Comparison of ENCODE assay signal across 10 mouse cellular contexts in genomic region chr2:112774762-112775161, GRCm38 (mm10).
A peak's percentile ranks its signal among the peaks of the same experiment; 100 is the strongest.
DNase-seq lines count a peak whose midpoint lies in the region; ATAC-seq and TF ChIP-seq lines count a peak whose summit lies in the region.
"Had no signal": no experiment of that assay in that cellular context is flagged by ENCODE, and none has a peak within 500 bp of the region (broad histone marks: within the 10 kb centered on the region; RNA-seq: fewer than 3 reads in every experiment).

No protein-coding gene starts in this region.

- no peak overlapping the region for H3K4me2 ChIP-seq in intestine, postnatal 0 days (replicated peaks; ENCODE audit: low read depth)
- no peak overlapping the region for H3K4me2 ChIP-seq in intestine, embryonic 15.5 days (replicated peaks)
- H3K4me2 ChIP-seq: embryonic facial prominence, embryonic 13.5 days; stomach, embryonic 15.5 days had no signal

- no peak for ATAC-seq in intestine, postnatal 0 days
- no peak for ATAC-seq in intestine, embryonic 15.5 days

- H3K4me1 ChIP-seq in intestine, postnatal 0 days (replicated peaks; ENCODE audit: control insufficient read depth, insufficient read depth, low read length), result no peaks in the 10 kb centered on the region
- no peaks in the 10 kb centered on the region for H3K4me1 ChIP-seq in intestine, embryonic 15.5 days (replicated peaks)
- H3K4me1 ChIP-seq in embryonic facial prominence, embryonic 10.5 days, result no peaks in the 10 kb centered on the region
- H3K4me1 ChIP-seq in testis, adult 2 months (ENCODE audit: control insufficient read depth, insufficient read depth, low read length), result no peaks in the 10 kb centered on the region
- H3K4me1 ChIP-seq: embryonic facial prominence, embryonic 13.5 days; stomach, embryonic 15.5 days had no signal

- no peak overlapping the region for H3K27ac ChIP-seq in intestine, postnatal 0 days (ENCODE audit: low read depth, low read length)
- H3K27ac ChIP-seq in intestine, embryonic 15.5 days, result no peak overlapping the region
- H3K27ac ChIP-seq in embryonic facial prominence, embryonic 10.5 days (replicated peaks), result no peak overlapping the region
- H3K27ac ChIP-seq in testis, adult 2 months (ENCODE audit: control insufficient read depth, insufficient read depth, low read depth, low read length), result no peak overlapping the region
- H3K27ac ChIP-seq: embryonic facial prominence, embryonic 13.5 days; stomach, embryonic 15.5 days had no signal

- TF ChIP-seq POLR2A in testis, adult 2 months (IDR thresholded peaks at IDR 0.05; ENCODE audit: control insufficient read depth, low read depth, low read length), result no peak

- WGBS in intestine, postnatal 0 days, result 19% methylated on average over 6 of the region's 6 CpGs
- WGBS in intestine, embryonic 15.5 days, result 27% methylated on average over 6 of the region's 6 CpGs
- 26% methylated on average over 6 of the region's 6 CpGs for WGBS in embryonic facial prominence, embryonic 10.5 days

- H3K36me3 ChIP-seq in intestine, postnatal 0 days (ENCODE audit: control insufficient read depth, insufficient read depth), result no peaks in the 10 kb centered on the region
- H3K36me3 ChIP-seq in intestine, embryonic 15.5 days, result no peaks in the 10 kb centered on the region
- H3K36me3 ChIP-seq in embryonic facial prominence, embryonic 10.5 days (replicated peaks), result no peaks in the 10 kb centered on the region
- no peaks in the 10 kb centered on the region for H3K36me3 ChIP-seq in testis, adult 2 months (ENCODE audit: control insufficient read depth, insufficient read depth, low read length)
- H3K36me3 ChIP-seq: embryonic facial prominence, embryonic 13.5 days; stomach, embryonic 15.5 days had no signal

- H3K9ac ChIP-seq in intestine, postnatal 0 days (ENCODE audit: low read depth, low read length), result no peak overlapping the region
- H3K9ac ChIP-seq in intestine, embryonic 15.5 days, result no peak overlapping the region
- H3K9ac ChIP-seq: embryonic facial prominence, embryonic 13.5 days; stomach, embryonic 15.5 days had no signal

- peak; percentile 66 for DNase-seq in adrenal gland, postnatal 25 days
- DNase-seq in embryonic facial prominence, embryonic 10.5 days (ENCODE audit: low spot score), result peak; percentile 85
- peak; percentile 53 to 77 for DNase-seq in heart, postnatal 10 days
- peak; percentile 47 to 55 for DNase-seq in left cerebral cortex, adult 8-10 months (ENCODE audit: low spot score in 2 of 2)
- peak; percentile 70 for DNase-seq in naive thymus-derived CD4-positive, alpha-beta T cell, adult 2 months (ENCODE audit: low read depth)

- no peaks in the 10 kb centered on the region for H3K9me3 ChIP-seq in intestine, postnatal 0 days (ENCODE audit: control insufficient read depth)
- H3K9me3 ChIP-seq in intestine, embryonic 15.5 days, result no peaks in the 10 kb centered on the region
- H3K9me3 ChIP-seq in embryonic facial prominence, embryonic 10.5 days, result no peaks in the 10 kb centered on the region
- H3K9me3 ChIP-seq: embryonic facial prominence, embryonic 13.5 days; stomach, embryonic 15.5 days had no signal

- H3K27me3 ChIP-seq in intestine, postnatal 0 days (replicated peaks; ENCODE audit: control insufficient read depth, insufficient read depth, low read length), result no peaks in the 10 kb centered on the region
- no peaks in the 10 kb centered on the region for H3K27me3 ChIP-seq in intestine, embryonic 15.5 days (replicated peaks)
- H3K27me3 ChIP-seq in embryonic facial prominence, embryonic 10.5 days (replicated peaks; ENCODE audit: low read depth, poor library complexity, severe bottlenecking), result no peaks in the 10 kb centered on the region
- no peaks in the 10 kb centered on the region for H3K27me3 ChIP-seq in testis, adult 2 months (ENCODE audit: control insufficient read depth, insufficient read depth, low read length)
- H3K27me3 ChIP-seq: embryonic facial prominence, embryonic 13.5 days; stomach, embryonic 15.5 days had no signal

- intact Hi-C loops in heart, postnatal 10 days (cut with DNase I), result loop anchor here (5.0 kb wide), 1 partner anchor 528 kb away; no protein-coding TSS in a partner anchor

- no peak overlapping the region for H3K4me3 ChIP-seq in intestine, postnatal 0 days (ENCODE audit: low read depth, low read length)
- no peak overlapping the region for H3K4me3 ChIP-seq in intestine, embryonic 15.5 days (replicated peaks)
- no peak overlapping the region for H3K4me3 ChIP-seq in embryonic facial prominence, embryonic 10.5 days
- H3K4me3 ChIP-seq in testis, adult 2 months (ENCODE audit: control insufficient read depth, low read depth, low read length), result no peak overlapping the region
- H3K4me3 ChIP-seq: embryonic facial prominence, embryonic 13.5 days; stomach, embryonic 15.5 days had no signal

- TF ChIP-seq CTCF in intestine, postnatal 0 days (IDR thresholded peaks at IDR 0.05; ENCODE audit: low read depth), result peak; percentile 84
- peak; percentile 85; the same call in 1 of the 2 replicates for TF ChIP-seq CTCF in testis, adult 2 months (IDR thresholded peaks at IDR 0.05; ENCODE audit: control insufficient read depth, insufficient read depth, insufficient replicate concordance, low read depth, low read length)
